Mouse (Mus musculus): Measurements from ENCODE around the gene Trappc3l.

DNA sequence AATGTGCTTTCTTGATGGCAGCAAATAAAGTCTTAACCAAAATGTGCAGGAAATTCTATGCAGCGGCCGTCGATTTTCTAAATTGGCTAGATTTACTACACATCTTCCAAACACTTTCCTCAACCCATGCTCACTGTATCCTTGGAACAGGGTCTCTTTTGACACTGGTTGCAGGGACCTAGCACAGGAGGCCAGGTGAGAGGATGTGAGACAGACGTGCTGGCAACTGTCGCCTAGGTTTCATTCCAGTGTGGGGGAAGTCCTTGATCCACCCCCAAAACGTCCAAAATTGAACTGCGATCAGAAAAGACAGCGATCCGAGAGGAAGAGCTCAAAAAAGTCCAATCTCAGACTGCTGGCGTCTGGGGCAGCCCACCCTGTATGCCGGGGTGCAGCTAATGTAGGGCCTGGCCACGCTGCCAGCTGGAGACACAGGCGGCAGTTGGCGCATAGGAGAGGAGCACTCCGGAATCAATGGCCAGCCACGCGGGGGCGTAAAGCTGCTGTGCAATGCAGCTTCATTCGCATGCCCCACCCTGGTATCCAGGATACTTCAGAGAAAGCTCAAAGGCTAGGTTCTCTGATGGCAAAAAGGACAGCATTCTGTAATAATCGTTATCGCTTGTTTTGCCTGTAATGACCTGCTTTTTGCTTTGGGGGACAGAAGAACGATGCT is 3.6 kb upstream of the Trappc3l start:
- TF ChIP-seq CTCF (IDR thresholded peaks at IDR 0.05; ENCODE audit: extremely low read depth, insufficient read depth, low read length) (peak; percentile 49), POLR2A (IDR thresholded peaks at IDR 0.05; ENCODE audit: extremely low read depth, insufficient read depth, low read length) (no peak)
